Mouse (Mus musculus): Measurements from ENCODE around the gene Lsm3.
A peak's percentile ranks its signal among the peaks of the same experiment; 100 is the strongest.
"Not testable (repeated sequence)": the region's sequence is repeated elsewhere in the genome, so short reads cannot be mapped to it uniquely, and the experiment has no call there.

Gene Lsm3

DNA sequence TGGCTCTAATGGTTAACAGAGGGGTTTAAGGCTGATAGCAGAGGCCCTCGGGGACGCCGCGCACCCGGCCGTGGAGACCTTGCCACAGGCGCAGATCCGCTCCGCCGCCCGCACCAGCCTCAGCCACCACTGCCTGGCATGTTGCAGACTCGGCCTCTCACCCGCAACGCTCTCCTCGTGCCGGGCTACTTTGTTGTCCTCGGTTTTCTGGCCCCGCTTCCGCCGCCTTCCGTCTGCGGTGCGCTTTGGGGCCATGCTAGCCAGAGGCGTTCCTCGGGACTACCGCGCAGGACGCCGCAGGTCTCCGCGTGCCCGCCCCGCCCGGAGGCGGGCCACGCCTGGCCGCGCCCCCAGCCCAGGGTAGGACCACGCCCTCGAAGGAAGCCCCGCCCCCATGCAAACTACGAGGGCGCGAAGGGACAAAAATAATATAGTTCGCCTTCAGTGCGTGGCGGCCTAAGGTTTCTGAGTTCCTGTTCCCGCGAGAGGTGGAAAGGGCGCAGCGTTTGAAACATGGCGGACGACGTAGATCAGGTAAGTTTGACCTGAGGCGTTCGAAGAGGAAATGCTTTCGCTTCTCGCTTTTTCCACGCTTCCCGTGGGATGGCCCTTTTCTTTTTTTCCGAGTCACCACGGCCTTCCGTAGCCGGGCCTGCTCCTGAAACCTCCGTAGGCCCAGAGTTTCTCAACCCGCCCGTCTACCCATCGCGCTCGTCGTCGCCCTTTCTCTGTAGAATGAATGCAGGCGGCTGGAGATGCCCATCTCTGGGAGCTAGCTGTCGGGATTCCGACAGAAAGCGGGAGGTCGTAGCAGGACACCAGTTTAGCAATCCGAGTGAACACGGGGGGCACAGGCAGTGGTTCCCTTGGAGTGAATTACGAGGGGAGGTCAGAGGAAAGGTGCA, at the start of gene Lsm3, which contains the start of gene Xpc:
Gene Lsm3 (plus strand): TSS at position 384 of the 905 bp plus-strand sequence.
Gene Xpc (minus strand): TSS at position 344 of the 905 bp plus-strand sequence.
- peak; percentile 91 to 94 for DNase-seq

DNA sequence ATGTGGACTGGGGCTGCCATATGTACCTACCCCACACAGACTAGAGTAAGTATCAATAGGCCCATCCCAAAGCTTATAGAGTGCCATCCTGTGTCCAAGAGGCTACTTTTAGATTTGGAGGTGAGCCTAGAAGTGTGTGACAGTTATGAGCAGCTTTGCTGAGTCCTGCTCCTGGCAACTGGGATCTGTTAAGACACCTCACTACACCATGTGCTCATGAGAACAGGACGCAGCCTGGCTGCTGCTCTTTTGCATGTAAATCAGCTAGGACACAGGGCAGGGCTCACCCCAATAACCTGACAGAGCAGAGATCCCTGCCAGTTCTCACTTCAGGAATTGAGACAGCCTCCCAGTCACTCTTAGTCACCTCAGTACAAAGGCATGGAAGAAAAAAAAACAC, 48.6 kb upstream of the Lsm3 start:
- DNase-seq = no peak

DNA sequence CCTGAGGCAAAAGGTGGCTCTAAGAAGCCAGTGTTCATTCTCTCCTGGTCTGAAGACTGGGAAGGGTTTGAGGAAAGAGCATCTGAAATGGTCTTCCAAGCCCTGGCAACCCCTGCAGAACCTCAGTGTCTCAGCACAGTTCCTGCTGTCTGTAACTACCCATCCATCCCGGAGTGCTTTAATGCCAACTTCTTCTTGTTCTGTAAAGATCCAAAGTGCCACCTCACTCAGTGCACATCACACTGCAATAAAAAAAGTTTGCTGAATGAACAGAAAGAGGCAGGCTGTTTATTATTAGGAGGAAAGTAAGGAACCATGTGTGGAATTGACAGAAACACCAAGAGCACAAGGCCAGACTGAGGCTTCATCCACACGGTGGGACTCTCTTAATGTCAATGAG, 45.0 kb upstream of the Lsm3 start:
- no peak for DNase-seq

DNA sequence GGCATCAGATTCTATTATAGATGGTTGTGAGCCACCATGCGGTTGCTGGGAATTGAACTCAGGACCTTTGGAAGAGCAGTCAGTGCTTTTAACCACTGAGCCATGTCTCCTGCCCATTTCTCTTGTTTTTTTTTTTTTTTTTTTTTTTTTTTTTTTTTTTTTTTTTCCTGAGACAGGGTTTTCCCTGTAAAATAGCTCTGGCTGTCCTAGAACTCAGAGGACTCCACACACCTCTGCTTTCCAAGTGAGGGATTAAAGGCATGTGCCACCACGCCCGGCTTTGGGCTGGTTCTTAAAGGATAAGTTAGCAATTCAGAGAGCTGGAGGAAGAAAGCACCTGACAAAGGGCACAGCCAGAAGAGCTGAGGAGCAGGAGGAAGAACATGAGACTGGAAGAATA, 44.3 kb upstream of the Lsm3 start:
- not testable (repeated sequence) for DNase-seq

DNA sequence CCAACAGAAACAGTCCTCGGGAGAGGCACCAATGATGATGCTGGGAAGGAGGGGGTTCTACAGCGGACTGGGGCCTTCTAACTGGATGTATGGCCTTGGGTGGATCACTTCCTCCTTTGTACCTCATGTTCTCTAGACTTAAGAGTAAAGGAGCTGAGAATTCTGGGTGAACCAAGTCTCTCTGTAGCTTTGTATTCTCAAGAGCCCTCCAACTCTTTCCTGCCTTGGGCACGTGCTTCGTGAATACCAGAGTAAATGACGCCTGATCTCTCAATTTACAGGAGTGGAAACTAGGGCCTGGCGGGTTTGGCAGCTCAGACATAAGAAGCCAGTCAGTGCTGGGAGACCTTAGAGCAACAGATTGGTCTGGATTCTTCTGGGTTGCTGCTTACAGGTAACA, 43.4 kb upstream of the Lsm3 start:
- no peak for DNase-seq

DNA sequence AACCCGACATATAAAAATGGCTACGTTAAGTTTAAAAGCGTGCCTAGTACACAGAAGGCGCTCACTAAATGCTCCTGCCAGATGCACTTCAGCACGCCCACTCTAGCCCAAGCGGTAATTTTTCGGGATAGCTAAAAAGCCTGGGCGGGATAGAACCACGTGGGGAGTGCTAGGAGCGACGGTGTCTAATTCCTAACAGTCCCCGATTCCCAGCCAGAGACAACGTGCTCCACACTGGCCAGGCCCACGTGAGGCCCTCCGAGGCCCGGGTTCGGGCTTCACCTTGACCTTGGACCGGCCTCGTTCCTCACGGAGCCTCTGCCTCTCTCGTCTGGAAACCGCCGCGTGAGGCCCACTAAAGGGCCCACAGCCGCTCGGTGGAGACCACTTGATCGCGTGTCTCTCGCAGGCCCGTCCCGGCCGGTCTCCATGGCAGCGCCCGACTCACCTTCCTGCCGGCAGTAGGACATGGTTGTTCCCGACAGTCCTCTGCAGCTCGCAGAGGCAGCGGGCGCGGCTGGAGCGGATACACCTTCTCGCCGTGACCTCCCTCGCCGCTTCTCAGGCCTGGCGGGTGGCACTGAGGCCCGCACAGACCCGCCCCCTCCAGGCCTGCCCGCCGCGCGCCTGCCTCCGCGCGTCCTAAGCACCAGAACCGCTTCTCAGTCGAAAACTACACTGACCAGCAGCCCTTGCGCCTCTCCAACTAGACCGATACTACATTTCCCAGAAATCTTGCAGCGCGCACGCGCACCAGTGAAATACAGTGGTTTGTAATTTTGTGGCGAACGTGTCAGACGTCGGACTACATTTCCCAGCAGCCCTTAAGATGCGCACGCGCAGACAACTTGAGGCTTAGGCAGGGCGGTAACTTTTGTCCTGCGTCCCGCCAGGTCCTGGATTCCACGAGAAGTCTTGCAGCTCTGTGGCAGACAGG, 42.6 kb upstream of the Lsm3 start, which contains the start of the genes Chchd4 and Tmem43:
Gene Chchd4 (minus strand): TSS at position 679 of the 937 bp plus-strand sequence.
Gene Tmem43 (plus strand): TSS at position 836 of the 937 bp plus-strand sequence.
- DNase-seq = peak; percentile 98 to 100

DNA sequence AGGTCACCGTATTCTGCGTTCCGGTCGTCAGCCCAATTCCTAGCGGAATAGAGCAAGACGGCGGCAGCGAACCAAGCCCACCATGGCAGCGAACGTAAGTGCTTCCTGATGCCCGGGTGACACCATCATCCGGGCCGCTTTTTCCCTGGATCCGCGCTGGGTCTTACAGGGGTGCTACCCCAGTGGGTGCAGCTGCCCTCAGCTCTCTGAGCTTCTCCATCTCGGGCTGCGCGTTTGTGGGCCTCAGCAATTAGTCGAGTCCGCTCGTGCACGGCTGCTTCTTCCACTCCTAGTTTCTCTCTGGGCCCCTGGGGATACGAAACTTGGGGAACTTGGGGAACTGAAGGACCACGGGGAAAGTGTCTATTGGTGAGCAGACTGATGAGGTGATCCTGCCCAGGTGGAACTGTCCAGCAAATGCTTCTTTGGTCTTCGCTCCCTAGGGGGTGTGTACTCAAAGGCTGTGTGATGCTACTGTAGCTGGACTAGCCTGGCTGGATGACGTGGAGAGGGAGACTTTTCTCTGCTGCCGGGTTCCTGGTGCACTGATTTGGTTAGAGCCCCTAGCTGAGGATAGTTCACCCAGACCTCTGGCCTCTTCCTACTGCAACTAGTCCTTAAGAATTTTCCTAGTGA, 41.8 kb upstream of the Lsm3 start:
- DNase-seq = no peak

DNA sequence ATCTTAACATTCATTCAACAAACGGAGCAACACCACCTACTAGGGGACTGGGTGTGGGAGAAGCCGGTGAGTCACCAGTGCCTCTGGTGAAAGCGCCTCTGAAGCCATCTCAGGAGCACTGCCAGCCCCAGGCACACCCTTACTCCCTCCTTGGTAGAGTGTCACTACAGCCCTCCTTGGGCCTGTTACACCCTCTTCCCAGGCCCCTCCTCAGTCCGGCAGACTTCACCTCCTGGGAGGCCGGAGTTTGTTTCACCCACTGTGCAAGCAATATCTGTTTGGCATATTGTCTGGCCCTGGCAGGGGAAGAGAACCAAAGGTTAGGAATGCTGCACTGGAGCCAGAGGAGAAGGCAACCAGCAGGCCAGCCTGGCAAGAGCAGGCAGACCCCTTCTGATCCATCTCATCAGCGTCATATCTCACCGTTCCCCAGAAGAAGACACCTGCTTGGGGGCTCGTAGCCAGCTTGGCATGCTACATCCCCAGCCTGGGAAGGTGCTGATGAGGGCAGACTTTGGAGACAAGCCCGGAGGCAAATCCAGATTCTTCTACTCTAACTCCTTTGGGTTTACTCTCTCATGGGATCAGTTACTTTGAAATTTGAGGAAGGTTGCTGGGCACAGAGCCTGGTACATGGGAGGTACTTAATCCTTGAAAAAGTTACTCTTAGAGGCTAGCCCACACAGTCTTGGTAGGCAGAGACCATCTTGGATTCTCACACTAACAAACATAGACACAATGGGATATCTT, 41.1 kb upstream of the Lsm3 start:
- no peak for DNase-seq

DNA sequence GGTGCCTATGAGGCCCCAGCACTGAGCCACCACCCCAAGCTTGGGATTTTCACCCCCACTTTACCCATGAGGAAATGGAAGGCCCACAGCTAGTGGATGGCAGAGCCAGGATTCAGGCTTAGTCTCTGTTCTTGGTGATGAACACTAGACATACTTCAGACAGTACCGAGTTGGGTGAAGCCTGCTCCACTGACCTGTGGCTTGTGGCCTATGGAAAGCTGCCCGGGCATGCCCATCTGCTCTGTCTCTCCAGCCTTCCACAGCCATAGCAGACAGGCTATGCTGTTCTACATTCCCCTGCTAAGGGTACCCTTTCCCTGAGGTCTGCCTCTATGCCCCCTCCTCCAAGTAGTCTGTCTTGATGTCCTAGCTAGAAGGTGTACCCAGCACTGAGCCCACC, 39.2 kb upstream of the Lsm3 start:
- DNase-seq = no peak

DNA sequence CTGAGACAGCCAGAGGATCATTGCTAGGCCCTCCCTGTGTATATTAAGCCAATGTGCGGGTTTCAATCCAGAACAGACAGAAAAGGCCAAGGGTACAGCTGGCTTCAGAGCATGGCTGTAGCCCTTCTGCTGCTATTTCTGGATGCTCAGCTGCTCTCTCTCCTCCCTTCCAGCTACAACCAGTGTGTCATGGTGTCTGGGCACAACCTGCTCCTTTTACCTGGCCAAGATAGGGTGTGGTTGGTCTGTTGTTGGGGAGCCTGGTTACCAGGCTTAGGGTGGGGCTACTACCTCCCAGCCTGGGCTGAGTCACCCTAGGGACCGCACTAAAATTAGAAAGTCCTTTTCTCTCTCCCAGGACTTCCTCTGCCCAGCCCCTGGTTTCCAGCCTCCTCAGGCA, 32.4 kb upstream of the Lsm3 start:
- no peak for DNase-seq

DNA sequence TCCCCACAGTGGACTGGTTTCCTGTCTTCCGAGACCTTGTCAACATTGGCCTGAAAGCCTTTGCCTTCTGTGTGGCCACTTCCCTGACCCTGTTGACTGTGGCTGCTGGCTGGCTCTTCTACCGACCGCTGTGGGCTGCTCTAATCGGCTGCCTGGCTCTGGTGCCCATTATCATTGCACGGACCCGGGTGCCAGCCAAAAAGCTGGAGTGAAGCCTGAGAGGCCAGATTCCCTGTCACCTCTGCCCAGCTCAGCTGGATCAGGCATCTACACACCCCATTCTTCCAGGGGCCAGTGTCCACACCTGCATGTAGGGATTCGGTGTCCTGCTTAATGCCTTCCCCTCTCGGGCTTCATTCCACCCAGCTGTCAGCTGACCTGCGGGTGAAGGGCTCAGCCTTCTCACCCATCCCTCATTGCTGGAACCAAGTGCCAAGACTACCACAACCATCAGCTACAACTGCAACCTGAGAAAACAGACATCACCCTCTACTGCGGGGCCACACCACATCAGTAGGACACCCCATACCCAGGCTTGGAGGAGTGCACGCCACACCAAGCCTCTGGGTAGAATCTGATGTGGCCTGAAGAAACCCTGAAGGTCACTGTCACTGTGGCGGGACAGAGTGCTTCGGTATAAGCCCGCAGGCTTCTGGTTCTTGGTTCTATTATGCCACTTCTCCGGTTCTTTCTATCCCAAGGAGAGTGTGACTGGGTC, 28.8 kb upstream of the Lsm3 start:
- no peak for DNase-seq

DNA sequence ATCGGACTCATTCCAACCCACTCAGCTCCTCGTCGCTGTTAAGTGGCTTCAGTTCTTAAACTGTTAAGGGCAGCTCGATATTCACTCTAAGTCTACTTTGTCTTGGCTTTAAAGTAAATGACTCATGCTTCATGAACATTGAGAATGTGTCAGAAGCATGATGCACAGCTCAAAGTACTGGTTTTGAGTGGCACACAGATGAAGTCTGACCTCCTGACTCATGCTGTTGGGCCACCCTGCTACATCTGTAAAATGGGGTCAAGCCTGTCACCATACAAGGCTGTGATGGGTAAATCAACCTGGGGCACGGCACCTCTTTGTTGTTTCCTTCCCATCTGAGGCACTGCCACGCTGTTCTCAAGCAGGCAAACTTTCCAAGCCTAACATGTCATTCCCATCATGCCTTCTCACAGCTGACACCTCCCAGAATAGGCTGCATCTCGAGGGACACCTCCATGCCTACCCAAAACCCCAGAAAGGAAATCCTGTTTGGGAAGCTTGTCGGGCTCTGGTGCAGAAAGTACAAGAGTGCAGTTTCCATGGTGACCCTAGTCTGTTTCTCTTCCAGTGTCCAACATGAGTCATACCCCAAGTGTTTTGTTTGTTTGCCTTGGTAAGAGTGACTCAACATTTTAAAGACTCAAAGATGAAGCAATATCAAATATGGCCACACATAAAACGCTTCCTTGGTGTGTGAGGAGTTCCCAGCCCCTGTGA, 27.1 kb upstream of the Lsm3 start:
- no peak for DNase-seq

DNA sequence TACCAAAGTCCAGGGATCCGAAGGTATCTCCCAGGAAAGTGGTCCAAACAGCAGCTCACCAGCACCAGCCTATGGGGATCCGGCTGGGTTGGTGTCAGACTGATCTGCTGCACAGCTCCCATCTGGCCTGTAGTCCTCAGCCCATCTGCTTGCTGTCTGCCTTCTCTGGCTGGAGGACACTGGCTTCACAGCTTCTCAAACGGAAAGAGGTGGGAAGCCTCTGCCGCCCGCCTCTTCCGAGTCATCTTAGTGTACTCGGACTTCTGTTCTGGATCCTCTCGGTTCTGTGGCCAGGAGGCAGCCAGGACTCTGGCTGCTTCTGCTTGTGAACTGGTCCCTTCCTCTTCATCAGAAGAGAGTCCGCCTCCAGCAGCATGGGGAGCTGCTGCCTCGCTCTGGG, 25.9 kb upstream of the Lsm3 start:
- DNase-seq = no peak

DNA sequence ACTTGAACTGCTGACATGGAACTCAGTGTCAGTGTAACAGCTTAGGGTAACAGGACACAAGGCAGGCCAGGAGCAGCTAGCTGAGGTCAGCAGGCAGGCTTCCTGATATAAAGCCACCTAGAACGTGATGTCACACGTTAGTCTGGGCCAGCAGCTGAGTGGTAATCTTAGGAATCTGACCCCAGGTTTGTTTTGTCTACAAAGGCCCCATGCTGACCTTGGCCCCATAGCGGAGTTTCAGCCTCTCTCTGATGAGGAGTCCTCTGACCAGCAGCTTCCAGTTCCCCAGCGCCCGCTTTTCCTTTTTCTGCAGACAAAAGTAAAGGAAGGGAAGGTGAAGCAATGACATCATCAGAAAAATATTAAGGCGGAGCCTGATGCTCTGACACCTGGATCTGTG, 24.7 kb upstream of the Lsm3 start:
- DNase-seq = no peak

DNA sequence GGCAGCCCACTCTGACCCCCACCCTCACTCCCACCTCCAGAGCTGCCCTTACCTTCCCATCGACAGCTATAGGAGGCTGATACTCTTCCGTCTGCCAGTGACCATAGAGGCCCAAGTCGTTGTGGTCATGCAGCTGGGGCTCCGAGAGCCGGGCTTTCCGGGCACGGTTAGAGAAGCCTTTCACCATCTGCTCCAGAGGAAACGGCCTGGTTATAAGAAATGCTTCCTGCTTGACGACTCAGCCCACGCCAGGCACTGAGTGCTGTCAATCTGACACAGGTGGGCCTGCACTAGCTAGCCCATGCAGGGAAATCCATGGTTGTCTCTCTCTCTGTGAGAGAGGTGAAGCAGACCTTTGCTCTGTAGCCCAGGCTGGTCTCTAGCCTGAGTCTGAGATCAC, 22.7 kb upstream of the Lsm3 start:
- no peak for DNase-seq

DNA sequence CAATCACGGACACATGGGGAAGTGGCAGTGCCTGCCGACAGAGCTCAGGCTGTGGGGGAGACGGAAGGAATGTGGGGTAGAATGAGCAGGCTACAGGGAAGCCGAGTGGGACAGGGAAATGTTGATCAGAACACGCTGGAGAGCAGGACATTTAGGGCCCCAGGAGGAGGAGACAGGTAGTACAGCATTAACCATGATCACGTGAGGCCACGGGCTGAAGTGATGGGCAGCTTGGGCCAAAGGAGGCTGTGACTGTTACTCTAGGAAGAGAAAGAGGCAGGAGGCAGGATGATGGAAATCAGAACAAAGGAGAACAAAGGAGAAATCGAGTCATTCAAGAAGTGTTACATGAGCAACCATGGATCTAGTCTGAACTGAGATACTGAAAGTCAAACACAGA, 21.2 kb upstream of the Lsm3 start:
- no peak for DNase-seq

DNA sequence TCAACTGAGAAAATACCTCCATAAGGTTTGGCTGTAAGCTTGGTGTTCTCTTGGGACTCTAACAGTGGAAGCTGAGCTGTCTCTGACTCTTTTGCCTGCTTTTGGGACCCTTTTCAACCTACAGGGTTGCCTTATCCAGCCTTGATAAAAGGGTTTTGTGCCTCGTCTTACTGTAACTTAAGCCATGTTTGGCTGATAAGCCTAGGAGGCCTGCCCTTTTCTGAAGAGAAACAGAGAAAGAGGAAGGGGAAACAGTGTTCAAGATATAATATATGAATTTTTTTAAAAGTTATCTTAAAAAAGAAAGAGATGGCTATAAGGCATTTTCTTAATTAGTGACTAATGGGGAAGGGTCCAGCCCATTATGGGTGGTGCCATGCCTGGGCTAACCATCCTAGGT, 12.4 kb upstream of the Lsm3 start:
- DNase-seq = no peak

DNA sequence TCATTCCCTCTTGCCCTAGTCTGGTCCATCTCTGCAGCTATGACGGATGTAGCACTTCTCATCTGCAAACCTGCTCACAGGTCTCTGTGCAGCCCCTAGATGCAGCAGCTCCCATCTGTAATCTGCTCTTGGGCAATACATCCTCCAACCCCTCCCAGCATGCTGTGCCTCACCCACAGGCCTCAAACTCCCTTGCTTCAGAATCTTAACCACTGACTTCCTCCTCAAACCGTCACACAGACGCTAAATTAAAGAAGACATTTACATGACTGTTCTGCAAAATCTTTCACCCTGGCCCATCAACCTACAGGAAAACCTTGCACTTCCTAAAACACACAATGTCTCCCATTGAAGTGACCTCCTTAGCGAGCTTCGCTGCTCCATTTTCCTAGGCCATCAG, 9.7 kb upstream of the Lsm3 start:
- peak; percentile 59 to 78 for DNase-seq

DNA sequence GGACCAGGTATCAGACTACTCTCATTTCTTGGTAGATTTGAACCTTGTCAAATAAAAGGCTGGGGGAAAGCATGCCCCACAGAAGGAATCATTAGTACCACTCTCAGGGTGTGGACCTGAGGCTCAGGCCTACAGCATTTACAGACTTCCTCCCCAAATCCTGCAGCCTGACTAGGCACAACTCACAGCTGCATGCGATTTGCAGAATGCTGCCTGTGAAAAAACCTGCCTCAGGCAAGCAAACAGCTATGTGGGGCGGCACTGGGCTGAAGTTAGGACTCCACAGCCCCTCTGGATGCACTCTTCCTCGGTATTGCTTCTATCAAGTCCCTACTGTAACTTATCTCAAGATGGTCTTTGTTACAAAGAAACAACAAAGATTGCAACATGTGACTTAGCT, 7.7 kb upstream of the Lsm3 start:
- peak; percentile 33 to 47 for DNase-seq

DNA sequence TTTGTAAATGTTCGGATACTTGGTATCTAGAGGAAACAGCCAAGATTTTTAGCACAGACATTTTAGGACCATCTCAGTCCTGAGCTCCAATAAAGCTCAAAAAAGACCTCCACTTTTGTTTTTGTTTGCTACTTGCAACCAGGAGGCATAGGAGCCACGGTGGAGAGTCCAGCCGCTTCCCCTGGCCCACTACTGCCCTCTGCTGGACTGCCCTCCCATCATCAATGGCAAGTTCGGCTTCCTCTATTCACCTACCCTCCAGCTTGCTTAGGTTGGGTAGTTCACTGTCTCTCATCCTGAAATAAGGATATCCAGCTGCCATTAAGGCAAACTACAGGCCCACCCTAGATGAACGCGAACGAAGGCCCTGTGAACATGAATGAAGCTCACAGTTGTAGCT, 6.4 kb upstream of the Lsm3 start:
- DNase-seq = peak; percentile 65 to 70

DNA sequence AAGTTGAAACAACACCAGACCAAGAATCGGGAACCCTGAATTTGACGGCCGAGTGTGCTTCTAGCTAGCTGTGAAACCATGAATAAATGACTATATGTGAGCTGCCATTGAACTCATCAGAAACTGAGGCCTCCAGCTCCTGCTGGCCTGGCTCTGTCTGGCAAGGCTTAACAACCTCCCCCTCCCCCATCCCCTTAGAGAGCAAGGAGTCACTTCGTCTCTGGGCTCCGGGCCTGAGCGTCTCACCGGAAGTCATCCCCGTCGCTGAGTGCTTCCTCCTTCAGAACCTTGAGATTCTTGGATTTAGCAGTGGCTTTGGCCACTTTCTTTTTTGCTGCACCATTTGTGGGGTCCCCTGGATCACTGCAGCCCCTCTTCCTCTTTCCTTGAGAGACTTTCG, 5.5 kb upstream of the Lsm3 start:
- no peak for DNase-seq
